Mouse (Mus musculus) intestine, postnatal 0 days (tissue): Measurements from ENCODE around the gene Tox2. TPM values are rescaled to one million over a fixed set of nuclear protein-coding genes. Genes with fewer than 3 reads are reported as not detected.

ENCODE experiments used
- ATAC-seq: fragments of 200-750 bp; cut with Nextera tagmentation; 2 replicates; pipeline ENCODE4 v1.8.0; 2017; ENCODE audit warnings: mild to moderate bottlenecking, moderate TSS enrichment, moderate library complexity
- H3K27ac ChIP-seq: fragments of 300-500 bp; sonication (generic); 2 replicates; pipeline ENCODE4 v1.5.1; 2014; ENCODE audit warnings: mild to moderate bottlenecking, low read depth, low read length, moderate library complexity
- H3K27me3 ChIP-seq: fragments of 300-500 bp; sonication (generic); replicated peaks from 2 replicates; pipeline ENCODE4 v1.6.1; 2014; ENCODE audit warnings: low read length, mixed read lengths; ENCODE audit not compliant: control insufficient read depth, insufficient read depth
- H3K36me3 ChIP-seq: fragments of 300-500 bp; sonication (generic); 2 replicates; pipeline ENCODE4 v1.6.1; 2014; ENCODE audit warnings: mild to moderate bottlenecking, moderate library complexity; ENCODE audit not compliant: control insufficient read depth, insufficient read depth
- H3K4me1 ChIP-seq: fragments of 300-500 bp; sonication (generic); replicated peaks from 2 replicates; pipeline ENCODE4 v1.6.1; 2014; ENCODE audit warnings: antibody characterized with exemption, low read length, mixed read lengths; ENCODE audit not compliant: control insufficient read depth, insufficient read depth
- H3K4me2 ChIP-seq: fragments of 300-500 bp; sonication (generic); replicated peaks from 2 replicates; pipeline ENCODE4 v1.6.1; 2014; ENCODE audit warnings: low read depth, mild to moderate bottlenecking, moderate library complexity
- H3K4me3 ChIP-seq: fragments of 300-500 bp; sonication (generic); 2 replicates; pipeline ENCODE4 v1.5.1; 2014; ENCODE audit warnings: low read depth, low read length
- H3K9ac ChIP-seq: fragments of 300-500 bp; sonication (generic); 2 replicates; pipeline ENCODE4 v1.6.1; 2014; ENCODE audit warnings: mild to moderate bottlenecking, low read depth, low read length
- H3K9me3 ChIP-seq: fragments of 300-500 bp; sonication (generic); 2 replicates; pipeline ENCODE4 v1.6.1; 2016; ENCODE audit warnings: mixed run types; ENCODE audit not compliant: control insufficient read depth
- CTCF ChIP-seq: sonication (generic); IDR thresholded peaks from 2 replicates; pipeline ENCODE4 v1.5.1; 2016; ENCODE audit warnings: low read depth, mild to moderate bottlenecking, control low read depth, antibody characterized with exemption, moderate library complexity
- WGBS: fragments of 180-500 bp; shearing (Covaris S2); extraction: QIAGEN DNeasy Blood & Tissue Kit; methylation state at CpG from one replicate; pipeline ENCODE4 v1.1.7; 2014; 5-methylcytosine and 5-hydroxymethylcytosine counted together
- polyA plus RNA-seq: library from polyadenylated mRNA; unstranded; fragments of >200 nt; fragmentation: Nextera tagmentation; extraction: Ambion mirVana; gene quantifications from 2 replicates; pipeline ENCODE4 v1.2.1, GENCODE M21; 2015

Tox2 gene
- polyA plus RNA-seq, 1 experiment from 2014 or later: 3.3 TPM

DNA sequence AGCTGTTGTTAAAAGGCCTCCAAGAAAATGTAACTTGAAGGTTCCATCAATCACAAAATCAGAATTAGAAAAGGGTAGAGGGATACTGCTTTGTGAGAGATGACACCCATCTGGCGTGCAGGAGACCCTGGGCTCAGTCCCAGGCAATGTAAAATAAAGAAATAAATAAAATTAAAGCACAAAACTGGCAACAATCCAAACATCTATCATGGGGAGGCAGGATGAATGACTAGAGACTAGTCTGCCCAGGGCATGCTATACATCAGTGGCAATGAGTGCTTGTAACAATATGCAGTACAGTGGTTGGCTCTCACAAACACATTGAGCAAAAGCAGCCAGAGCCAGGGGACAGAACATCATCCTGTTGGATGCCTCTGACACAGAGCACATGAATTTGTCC is 53.8 kb downstream of the Tox2 start:
- Histone ChIP-seq H3K36me3 (no peaks in the 10 kb centered on the region), H3K9ac (no peak overlapping the region), H3K4me1 (no peaks in the 10 kb centered on the region), H3K4me2 (no peak overlapping the region), H3K27me3 (no peaks in the 10 kb centered on the region), H3K27ac (no peak overlapping the region), H3K9me3 (no peaks in the 10 kb centered on the region), H3K4me3 (no peak overlapping the region)
- no peak for ATAC-seq
- WGBS: 63% methylated on average over 1 of the region's 1 CpGs
- TF ChIP-seq CTCF: no peak

- no peak for ATAC-seq
These were observed 58.6 kb downstream of the Tox2 start for GRCm38 (mm10) chr2:163261362-163262054.

GRCm38 (mm10) chr2:163262055-163262420 is 59.1 kb downstream of the Tox2 start:
- Histone ChIP-seq H3K27me3 (no peaks in the 10 kb centered on the region), H3K4me1 (no peaks in the 10 kb centered on the region), H3K4me3 (no peak overlapping the region), H3K27ac (no peak overlapping the region), H3K36me3 (no peaks in the 10 kb centered on the region), H3K4me2 (no peak overlapping the region), H3K9ac (no peak overlapping the region), H3K9me3 (no peaks in the 10 kb centered on the region)
- WGBS: 88% methylated on average over 4 of the region's 4 CpGs
- no peak for TF ChIP-seq CTCF
- ATAC-seq: no peak

More at GRCm38 (mm10) chr2:163261362-163262054, 58.6 kb downstream of the Tox2 start:
- no peak for TF ChIP-seq CTCF
- Histone ChIP-seq H3K9me3 (no peaks in the 10 kb centered on the region), H3K9ac (no peak overlapping the region), H3K27me3 (no peaks in the 10 kb centered on the region), H3K4me1 (no peaks in the 10 kb centered on the region), H3K4me3 (no peak overlapping the region), H3K27ac (no peak overlapping the region), H3K36me3 (no peaks in the 10 kb centered on the region), H3K4me2 (no peak overlapping the region)
- WGBS: 52% methylated on average over 6 of the region's 6 CpGs

DNA sequence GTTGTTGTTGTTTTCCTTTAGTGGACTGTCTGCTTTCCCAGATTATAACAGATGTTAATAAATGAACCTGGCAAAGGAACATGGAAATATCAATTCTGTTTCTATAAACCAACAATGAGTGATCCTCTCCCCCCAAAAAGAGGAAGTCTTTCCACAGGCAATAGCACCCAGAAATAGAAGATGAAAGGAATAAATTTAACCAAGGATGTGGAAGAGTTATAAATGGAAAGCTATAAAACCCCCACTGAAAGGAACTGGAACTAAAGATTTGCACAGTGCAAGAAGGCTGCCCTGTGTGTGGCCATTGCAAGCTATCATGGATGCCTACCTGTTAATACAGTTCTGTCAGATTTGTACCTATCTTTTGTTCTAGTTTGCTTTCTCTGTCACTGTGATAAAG is 64.2 kb downstream of the Tox2 start:
- no peak overlapping the region for H3K9ac ChIP-seq
- H3K36me3 ChIP-seq: no peaks in the 10 kb centered on the region
- no peak overlapping the region for H3K27ac ChIP-seq
- TF ChIP-seq CTCF: no peak
- no peak overlapping the region for H3K4me2 ChIP-seq
- no peaks in the 10 kb centered on the region for H3K4me1 ChIP-seq
- H3K27me3 ChIP-seq: no peaks in the 10 kb centered on the region
- no peak overlapping the region for H3K4me3 ChIP-seq
- no peaks in the 10 kb centered on the region for H3K9me3 ChIP-seq
- no peak for ATAC-seq

GRCm38 (mm10) chr2:163271581-163272492 is 68.9 kb downstream of the Tox2 start:
- Histone ChIP-seq H3K9me3 (no peaks in the 10 kb centered on the region), H3K4me2 (no peak overlapping the region), H3K4me1 (no peaks in the 10 kb centered on the region), H3K9ac (no peak overlapping the region), H3K36me3 (no peaks in the 10 kb centered on the region), H3K27ac (no peak overlapping the region), H3K27me3 (no peaks in the 10 kb centered on the region), H3K4me3 (no peak overlapping the region)
- TF ChIP-seq CTCF: no peak
- WGBS: 64% methylated on average over 8 of the region's 8 CpGs
- ATAC-seq: no peak

DNA sequence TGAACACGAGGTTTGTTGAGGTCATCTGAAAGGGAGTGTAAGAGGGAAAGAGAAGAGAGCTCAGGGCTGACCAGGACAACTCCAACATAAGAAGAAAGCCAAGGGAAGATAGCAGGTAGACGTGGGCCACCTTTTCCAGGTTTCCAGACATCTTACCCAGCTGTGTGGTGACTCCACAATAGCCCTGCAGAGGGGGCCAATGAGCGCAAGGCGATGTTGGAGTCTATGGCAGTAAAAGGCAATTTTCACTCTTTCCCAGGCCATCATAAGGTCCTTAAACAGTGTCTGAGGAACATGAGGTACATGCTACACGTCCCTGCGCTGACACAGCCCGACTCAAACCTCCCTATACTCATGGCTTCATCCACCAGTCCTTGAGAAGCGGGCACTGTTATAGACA is 70.9 kb downstream of the Tox2 start:
- Histone ChIP-seq H3K9ac (no peak overlapping the region), H3K27ac (no peak overlapping the region), H3K4me3 (no peak overlapping the region), H3K9me3 (no peaks in the 10 kb centered on the region), H3K4me1 (no peaks in the 10 kb centered on the region), H3K36me3 (no peaks in the 10 kb centered on the region), H3K4me2 (no peak overlapping the region), H3K27me3 (no peaks in the 10 kb centered on the region)
- TF ChIP-seq CTCF: peak; percentile 63
- no peak for ATAC-seq
- 74% methylated on average over 8 of the region's 8 CpGs for WGBS
